Mouse (Mus musculus): ENCODE data around the gene Csrp1.

Csrp1 gene

DNA sequence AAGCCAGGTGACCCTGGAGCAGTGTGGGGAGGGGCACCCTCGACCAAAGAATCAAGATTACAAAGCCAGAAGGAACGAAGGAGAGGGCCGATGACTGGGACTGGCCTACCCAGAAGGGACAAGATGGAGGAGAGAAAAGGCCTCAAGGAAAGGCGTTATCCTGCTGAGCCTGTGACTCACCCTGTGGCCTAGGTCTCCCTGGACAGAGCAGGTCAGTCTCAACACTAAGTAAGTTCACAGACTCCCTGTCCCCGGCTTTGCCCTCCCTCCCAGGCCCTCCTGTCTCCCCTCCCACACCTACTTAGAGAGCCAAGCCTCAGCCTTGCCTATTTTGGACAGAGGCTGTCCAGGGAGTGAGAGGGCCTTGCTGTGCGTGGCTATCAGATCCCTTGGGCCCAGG lies at the start of gene Csrp1:
Gene Csrp1, plus strand, starts transcription at position 79 of the 400 bp plus-strand sequence.
- no peak for DNase-seq

GRCm38 (mm10) chr1:135670397-135671130 lies 49.3 kb upstream of the Csrp1 start:
- DNase-seq = peak; percentile 77 to 84

DNA sequence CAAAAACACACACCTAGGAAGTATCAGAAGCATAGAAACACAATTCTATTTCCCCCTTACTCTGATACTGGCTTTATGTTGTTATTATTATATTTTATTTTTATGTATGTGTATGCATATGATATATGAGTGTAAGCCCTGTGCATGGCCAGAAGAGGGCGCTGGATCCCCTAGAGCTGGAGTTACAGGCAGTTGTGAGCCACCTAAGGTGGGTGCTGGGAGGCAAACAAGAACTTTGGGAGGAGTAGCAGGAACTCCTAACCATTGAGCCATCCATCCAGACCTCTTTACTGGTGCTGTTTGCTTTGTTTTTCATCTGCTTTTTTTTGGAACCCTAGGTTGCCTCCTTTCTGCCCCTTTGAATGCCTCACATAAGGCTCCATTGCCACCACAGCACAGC lies 48.5 kb upstream of the Csrp1 start:
- no peak for DNase-seq

DNA sequence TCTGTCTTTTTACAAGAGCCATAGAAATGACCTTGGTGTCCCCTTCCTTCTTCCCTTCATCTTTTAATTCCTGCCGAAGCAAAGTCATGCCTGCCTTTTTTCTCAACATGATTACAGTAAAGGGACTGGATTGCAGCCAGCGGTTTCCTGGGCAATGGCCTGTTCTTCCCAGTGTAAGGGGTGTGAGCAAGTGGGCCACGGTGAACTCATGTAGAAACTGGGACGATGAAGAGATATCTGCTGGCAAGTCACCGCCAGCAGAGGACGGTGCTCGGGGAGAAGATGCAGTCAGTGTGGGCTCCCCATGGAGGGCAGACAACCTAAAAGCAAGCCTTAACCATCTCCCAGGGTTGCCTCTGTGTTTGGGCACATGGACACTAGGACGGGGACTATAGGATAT lies 47.9 kb upstream of the Csrp1 start:
- DNase-seq = peak; percentile 42 to 63

DNA sequence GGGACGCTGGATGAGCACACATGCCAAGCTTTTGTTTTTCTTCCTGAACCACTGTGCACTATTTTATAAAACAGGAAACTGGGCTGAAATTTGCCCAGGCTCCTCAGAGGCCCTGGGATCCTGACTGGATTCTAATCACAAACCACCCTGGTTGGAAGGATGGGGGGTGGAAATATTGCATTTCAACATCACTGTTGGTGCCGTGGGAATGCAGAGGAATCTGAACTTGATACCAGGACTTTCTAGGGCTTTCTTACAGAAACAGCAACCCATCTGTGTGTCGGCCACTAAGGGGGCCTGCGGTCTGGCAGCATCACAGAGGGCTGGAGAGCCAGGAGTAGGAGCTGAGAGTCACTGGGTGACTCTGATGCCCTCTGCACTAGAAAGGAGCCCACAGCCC lies 47.5 kb upstream of the Csrp1 start:
- no peak for DNase-seq

DNA sequence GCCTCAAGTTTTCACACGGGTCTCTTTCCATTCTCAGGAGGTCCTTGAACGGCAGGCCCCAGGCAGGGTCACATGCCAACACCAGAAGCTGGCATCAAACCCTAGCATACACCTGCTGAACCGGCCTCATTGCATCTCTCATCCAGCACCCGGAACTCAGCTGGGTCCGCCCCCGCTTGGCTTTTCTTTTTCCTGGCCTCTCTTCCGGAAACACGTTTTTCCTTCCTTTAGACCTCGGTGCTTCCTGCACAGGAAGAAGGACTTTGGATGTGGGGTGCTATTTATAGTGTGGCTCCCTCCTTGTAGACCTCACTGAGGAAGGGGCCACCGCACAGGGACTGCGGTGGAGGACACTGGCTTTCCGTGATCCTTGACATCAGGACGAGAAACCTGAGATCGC lies 46.4 kb upstream of the Csrp1 start:
- DNase-seq = no peak

DNA sequence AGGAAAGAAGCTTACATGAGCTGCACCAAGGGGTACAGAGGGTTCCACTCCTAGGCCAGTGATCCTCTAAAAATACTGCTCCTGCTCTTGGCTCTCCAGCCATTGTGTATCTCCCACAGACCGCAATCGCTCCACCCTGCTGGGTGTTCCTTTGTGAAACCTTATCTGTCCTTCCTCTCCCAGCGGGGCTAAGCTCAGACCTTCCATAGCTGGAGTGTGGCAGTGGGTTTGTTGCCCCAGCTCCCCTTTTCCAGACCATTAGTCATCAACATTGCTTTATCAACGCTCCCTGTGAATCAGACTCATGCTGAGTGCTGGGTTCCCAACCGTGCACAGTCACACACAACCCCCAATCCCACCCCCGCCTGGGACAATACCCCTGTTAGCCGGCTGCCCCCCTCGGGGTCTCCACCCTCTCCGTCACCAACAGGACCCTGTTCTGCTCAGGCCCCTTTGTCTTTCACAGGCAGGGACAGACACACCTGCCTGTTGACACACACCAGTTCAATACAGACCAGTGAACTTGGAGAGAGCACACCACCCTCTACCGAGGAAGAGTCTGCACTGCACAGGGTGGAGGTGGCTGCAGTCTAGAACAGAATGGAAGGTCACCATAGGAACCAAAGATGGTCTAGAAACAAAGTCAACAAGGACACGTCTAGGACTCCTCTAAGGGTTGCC lies 44.3 kb upstream of the Csrp1 start:
- DNase-seq = no peak

- no peak for DNase-seq
Observed at GRCm38 (mm10) chr1:135676247-135676646, 43.6 kb upstream of the Csrp1 start.

- no peak for DNase-seq
Observed at GRCm38 (mm10) chr1:135676938-135677682, 42.8 kb upstream of the Csrp1 start.

- DNase-seq = no peak
Observed at GRCm38 (mm10) chr1:135678145-135678544, 41.7 kb upstream of the Csrp1 start.

GRCm38 (mm10) chr1:135680716-135681115 lies 39.1 kb upstream of the Csrp1 start:
- no peak for DNase-seq

DNA sequence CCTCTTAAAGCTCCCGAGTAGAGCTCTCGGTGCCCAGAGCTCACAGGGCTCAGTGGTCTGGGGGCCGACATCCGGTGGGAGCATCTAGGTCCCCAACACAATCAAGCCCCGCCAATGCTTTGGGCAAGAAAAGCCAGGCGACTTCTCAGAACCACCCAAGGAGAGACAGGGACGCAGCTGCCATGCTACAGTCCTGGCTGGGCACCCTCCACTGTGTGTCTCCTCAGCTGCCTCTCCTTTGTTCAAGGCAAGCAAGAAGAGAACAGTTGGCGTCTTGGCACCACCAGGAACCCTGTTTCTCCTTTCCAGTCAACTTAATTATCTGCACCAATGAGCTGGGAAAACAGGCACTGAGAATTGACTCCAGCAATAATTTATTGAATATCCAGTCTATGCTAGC lies 38.7 kb upstream of the Csrp1 start:
- no peak for DNase-seq

DNA sequence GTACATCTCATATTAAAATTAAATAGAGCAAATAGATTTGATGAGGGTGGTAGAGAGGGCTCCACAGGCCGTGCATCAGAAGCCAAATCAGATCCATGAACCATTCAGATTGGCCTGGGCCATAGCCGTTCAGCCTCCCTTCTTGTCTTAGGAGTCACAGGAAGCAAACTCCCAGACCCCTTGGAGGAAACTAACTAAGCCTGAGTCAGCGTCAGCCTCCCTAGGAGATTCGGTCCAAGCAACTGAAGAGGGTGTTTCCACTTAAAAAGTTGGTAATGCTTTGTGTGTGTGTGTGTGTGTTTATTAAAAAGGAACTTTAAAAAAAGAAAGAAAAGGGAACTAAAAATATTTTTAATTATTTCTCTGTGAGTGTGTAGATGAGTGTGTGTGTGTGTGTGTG lies 35.0 kb upstream of the Csrp1 start:
- no peak for DNase-seq

- DNase-seq = peak in 1 of 2 experiments; percentile 39
Observed at GRCm38 (mm10) chr1:135685316-135685715, 34.5 kb upstream of the Csrp1 start.

GRCm38 (mm10) chr1:135686792-135687510 lies 32.9 kb upstream of the Csrp1 start:
- DNase-seq = peak; percentile 64 to 77

GRCm38 (mm10) chr1:135687771-135688492 lies 31.9 kb upstream of the Csrp1 start:
- DNase-seq = peak; percentile 88 to 92

DNA sequence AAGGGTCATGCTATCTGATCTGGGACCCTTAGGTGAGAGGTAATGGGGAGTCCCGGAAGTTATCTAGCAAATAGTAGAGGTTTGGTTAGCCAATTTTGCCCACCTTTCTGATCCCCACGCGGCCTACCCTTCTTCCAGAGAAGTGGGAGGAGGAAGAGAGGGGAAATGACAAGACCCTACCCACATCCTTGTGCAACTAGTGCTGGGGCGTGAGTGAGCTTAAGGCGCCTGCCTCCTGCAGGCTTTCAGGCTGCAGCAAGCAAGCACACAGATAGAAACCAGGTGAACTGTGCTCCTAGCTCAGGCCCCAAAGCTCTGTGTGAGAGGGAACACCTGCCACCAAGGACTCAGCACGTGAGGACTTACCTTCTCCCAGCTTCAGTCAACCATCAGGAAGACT lies 31.2 kb upstream of the Csrp1 start:
- DNase-seq = no peak

DNA sequence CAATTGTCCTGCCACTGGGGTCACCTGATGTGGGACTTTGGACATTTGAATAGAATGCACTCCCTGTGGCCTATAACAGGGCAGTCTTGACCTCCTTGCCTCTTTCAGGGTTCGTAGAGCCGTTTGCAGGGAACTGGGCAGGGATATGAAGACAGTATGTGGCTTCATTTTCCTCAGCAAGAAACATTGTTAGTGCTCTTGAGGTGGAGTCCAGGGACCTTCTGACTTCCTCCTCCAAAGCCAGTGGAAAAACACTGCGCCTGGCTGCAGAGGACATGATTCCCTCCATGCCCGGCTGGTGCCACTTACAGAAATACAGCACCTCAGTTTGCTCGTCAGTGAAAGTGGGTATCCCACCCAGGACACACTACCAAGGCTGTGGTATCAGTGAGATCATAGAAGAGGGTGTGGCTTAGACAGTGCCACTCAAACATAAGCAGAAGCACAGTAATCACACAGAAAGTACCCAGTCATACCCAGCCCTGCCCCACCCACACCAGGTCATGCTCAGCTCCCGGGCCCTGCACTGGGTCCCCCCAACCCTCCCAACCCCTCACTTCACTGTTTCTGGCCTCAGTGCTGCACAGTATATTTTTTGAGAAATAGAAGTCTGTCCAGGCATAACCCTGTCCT lies 29.0 kb upstream of the Csrp1 start:
- DNase-seq = peak in 1 of 2 experiments; percentile 29

- DNase-seq = peak in 1 of 2 experiments; percentile 22
Observed at GRCm38 (mm10) chr1:135691417-135691815, 28.4 kb upstream of the Csrp1 start.

DNA sequence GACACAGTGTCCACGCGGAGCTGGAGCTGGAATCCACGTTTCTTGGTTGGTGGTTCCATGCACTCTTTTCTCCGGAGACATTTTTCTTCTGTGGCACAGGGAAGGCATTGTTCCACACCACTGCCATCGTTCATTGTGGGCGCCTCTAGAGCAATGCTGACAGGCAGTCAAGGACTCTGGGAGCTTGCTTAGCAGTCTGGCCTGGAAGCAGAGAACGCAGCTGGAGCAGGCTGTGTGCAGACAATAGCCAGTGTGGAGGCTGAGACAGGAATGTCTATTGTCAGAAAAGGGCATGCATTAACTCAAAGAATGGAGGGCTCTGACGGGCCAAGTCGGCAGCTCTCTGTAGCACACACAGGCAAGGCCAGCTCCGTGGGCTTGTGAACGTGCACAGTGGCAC lies 25.7 kb upstream of the Csrp1 start:
- no peak for DNase-seq

- DNase-seq = no peak
Observed at GRCm38 (mm10) chr1:135697462-135697861, 22.4 kb upstream of the Csrp1 start.

DNA sequence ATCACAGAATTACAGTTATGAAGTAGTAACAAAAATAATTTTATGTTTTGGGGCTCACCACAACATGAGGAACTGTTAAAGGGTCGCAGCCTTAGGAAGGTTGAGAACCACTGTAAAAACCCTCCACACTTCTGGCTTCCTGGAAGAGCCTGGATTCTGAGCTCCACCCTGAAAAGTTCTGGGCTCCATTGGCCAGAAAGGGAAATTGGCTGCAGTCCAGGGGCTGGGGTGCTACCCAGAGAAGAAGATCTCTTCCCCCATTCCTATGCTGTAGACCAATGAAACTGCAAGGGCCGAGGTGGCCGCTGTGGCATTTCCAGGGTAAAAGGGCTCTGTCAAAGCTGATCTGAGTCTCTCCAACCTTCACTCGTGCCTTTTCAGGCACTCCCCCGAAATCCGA lies 21.8 kb upstream of the Csrp1 start:
- DNase-seq = no peak
